ENCODE assay signal across 16 mouse cellular contexts in genomic region chr8:39779449-39779848, GRCm38 (mm10).
DNase-seq lines count a peak whose midpoint lies in the region; ATAC-seq lines count a peak whose summit lies in the region.
"Had no signal": no experiment of that assay in that cellular context is flagged by ENCODE, and none has a peak within 500 bp of the region (broad histone marks: within the 10 kb centered on the region; RNA-seq: fewer than 3 reads in every experiment).

No protein-coding gene starts in this region.

- H3K4me2 ChIP-seq in hindbrain, embryonic 15.5 days, result peak overlapping the region; percentile 13; the same call in 1 of the 2 replicates
- H3K4me2 ChIP-seq in hindbrain, embryonic 12.5 days (replicated peaks), result no peak overlapping the region
- no peak overlapping the region for H3K4me2 ChIP-seq in midbrain, embryonic 13.5 days (replicated peaks)
- no peak overlapping the region for H3K4me2 ChIP-seq in midbrain, embryonic 11.5 days
- H3K4me2 ChIP-seq in forebrain, embryonic 16.5 days (ENCODE audit: low read length), result no peak overlapping the region
- H3K4me2 ChIP-seq: limb, embryonic 13.5 days; liver, embryonic 15.5 days had no signal

- peak; percentile 69; the same call in 1 of the 2 replicates for ATAC-seq in hindbrain, embryonic 15.5 days (ENCODE audit: low FRiP score, low read depth)
- ATAC-seq in hindbrain, embryonic 12.5 days (ENCODE audit: low FRiP score), result no peak
- ATAC-seq in midbrain, embryonic 13.5 days, result 0 out of 2 replicates have a peak, but pooled peaks have one; percentile 68
- no peak for ATAC-seq in midbrain, embryonic 11.5 days (ENCODE audit: low FRiP score)
- peak; percentile 49; the same call in 1 of the 2 replicates for ATAC-seq in forebrain, embryonic 16.5 days
- ATAC-seq: lung, postnatal 0 days had no signal

- H3K27ac ChIP-seq in hindbrain, embryonic 15.5 days (replicated peaks), result no peak overlapping the region
- H3K27ac ChIP-seq in hindbrain, embryonic 12.5 days, result no peak overlapping the region
- H3K27ac ChIP-seq in midbrain, embryonic 13.5 days, result no peak overlapping the region
- no peak overlapping the region for H3K27ac ChIP-seq in midbrain, embryonic 11.5 days (ENCODE audit: low read depth, low read length)
- H3K27ac ChIP-seq in forebrain, embryonic 16.5 days (ENCODE audit: low read length), result no peak overlapping the region
- H3K27ac ChIP-seq in limb, embryonic 10.5 days, result no peak overlapping the region
- H3K27ac ChIP-seq: limb, embryonic 13.5 days; liver, embryonic 15.5 days had no signal

- H3K4me3 ChIP-seq in hindbrain, embryonic 15.5 days, result no peak overlapping the region
- H3K4me3 ChIP-seq in hindbrain, embryonic 12.5 days, result no peak overlapping the region
- no peak overlapping the region for H3K4me3 ChIP-seq in midbrain, embryonic 13.5 days (replicated peaks)
- H3K4me3 ChIP-seq in midbrain, embryonic 11.5 days (ENCODE audit: low read depth, low read length), result no peak overlapping the region
- H3K4me3 ChIP-seq in forebrain, embryonic 16.5 days (replicated peaks; ENCODE audit: low read length), result no peak overlapping the region
- no peak overlapping the region for H3K4me3 ChIP-seq in limb, embryonic 10.5 days
- H3K4me3 ChIP-seq: limb, embryonic 13.5 days; liver, embryonic 15.5 days had no signal

- no peaks in the 10 kb centered on the region for H3K27me3 ChIP-seq in hindbrain, embryonic 15.5 days
- H3K27me3 ChIP-seq in hindbrain, embryonic 12.5 days, result no peaks in the 10 kb centered on the region
- H3K27me3 ChIP-seq in midbrain, embryonic 13.5 days, result no peaks in the 10 kb centered on the region
- no peaks in the 10 kb centered on the region for H3K27me3 ChIP-seq in midbrain, embryonic 11.5 days (ENCODE audit: control insufficient read depth, insufficient read depth, low read length)
- H3K27me3 ChIP-seq in forebrain, embryonic 16.5 days (replicated peaks; ENCODE audit: control insufficient read depth, insufficient read depth, low read length), result no peaks in the 10 kb centered on the region
- H3K27me3 ChIP-seq in limb, embryonic 10.5 days (ENCODE audit: low read depth, poor library complexity, severe bottlenecking), result no peaks in the 10 kb centered on the region
- H3K27me3 ChIP-seq: limb, embryonic 13.5 days; liver, embryonic 15.5 days had no signal

- H3K4me1 ChIP-seq in hindbrain, embryonic 15.5 days (replicated peaks), result no peaks in the 10 kb centered on the region
- H3K4me1 ChIP-seq in hindbrain, embryonic 12.5 days, result no peaks in the 10 kb centered on the region
- H3K4me1 ChIP-seq in midbrain, embryonic 13.5 days (replicated peaks), result no peaks in the 10 kb centered on the region
- H3K4me1 ChIP-seq in midbrain, embryonic 11.5 days (ENCODE audit: control insufficient read depth, insufficient read depth, low read length), result no peaks in the 10 kb centered on the region
- no peaks in the 10 kb centered on the region for H3K4me1 ChIP-seq in forebrain, embryonic 16.5 days (replicated peaks; ENCODE audit: control insufficient read depth, insufficient read depth, low read length)
- no peaks in the 10 kb centered on the region for H3K4me1 ChIP-seq in limb, embryonic 10.5 days
- H3K4me1 ChIP-seq: limb, embryonic 13.5 days; liver, embryonic 15.5 days had no signal

- no peaks in the 10 kb centered on the region for H3K36me3 ChIP-seq in hindbrain, embryonic 15.5 days
- H3K36me3 ChIP-seq in hindbrain, embryonic 12.5 days, result no peaks in the 10 kb centered on the region
- no peaks in the 10 kb centered on the region for H3K36me3 ChIP-seq in midbrain, embryonic 13.5 days
- no peaks in the 10 kb centered on the region for H3K36me3 ChIP-seq in midbrain, embryonic 11.5 days (ENCODE audit: control insufficient read depth, insufficient read depth, low read length)
- H3K36me3 ChIP-seq in forebrain, embryonic 16.5 days (ENCODE audit: control insufficient read depth, insufficient read depth), result no peaks in the 10 kb centered on the region
- no peaks in the 10 kb centered on the region for H3K36me3 ChIP-seq in limb, embryonic 10.5 days
- H3K36me3 ChIP-seq: limb, embryonic 13.5 days; liver, embryonic 15.5 days had no signal

- no peaks in the 10 kb centered on the region for H3K9me3 ChIP-seq in hindbrain, embryonic 15.5 days
- no peaks in the 10 kb centered on the region for H3K9me3 ChIP-seq in hindbrain, embryonic 12.5 days (replicated peaks)
- no peaks in the 10 kb centered on the region for H3K9me3 ChIP-seq in midbrain, embryonic 13.5 days
- H3K9me3 ChIP-seq in midbrain, embryonic 11.5 days (ENCODE audit: control insufficient read depth, low read length), result no peaks in the 10 kb centered on the region
- no peaks in the 10 kb centered on the region for H3K9me3 ChIP-seq in forebrain, embryonic 16.5 days (ENCODE audit: control insufficient read depth, low read length)
- no peaks in the 10 kb centered on the region for H3K9me3 ChIP-seq in limb, embryonic 10.5 days (replicated peaks)
- H3K9me3 ChIP-seq: limb, embryonic 13.5 days; liver, embryonic 15.5 days had no signal

- WGBS in hindbrain, embryonic 15.5 days, result 40% methylated on average over 6 of the region's 6 CpGs
- WGBS in hindbrain, embryonic 12.5 days, result 66% methylated on average over 6 of the region's 6 CpGs
- 45% methylated on average over 6 of the region's 6 CpGs for WGBS in midbrain, embryonic 13.5 days
- 73% methylated on average over 6 of the region's 6 CpGs for WGBS in midbrain, embryonic 11.5 days
- 50% methylated on average over 6 of the region's 6 CpGs for WGBS in forebrain, embryonic 16.5 days
- WGBS in limb, embryonic 10.5 days, result 80% methylated on average over 6 of the region's 6 CpGs

- H3K9ac ChIP-seq in hindbrain, embryonic 15.5 days, result no peak overlapping the region
- no peak overlapping the region for H3K9ac ChIP-seq in hindbrain, embryonic 12.5 days
- no peak overlapping the region for H3K9ac ChIP-seq in midbrain, embryonic 13.5 days (replicated peaks)
- no peak overlapping the region for H3K9ac ChIP-seq in midbrain, embryonic 11.5 days (ENCODE audit: low read length)
- no peak overlapping the region for H3K9ac ChIP-seq in forebrain, embryonic 16.5 days (replicated peaks; ENCODE audit: low read depth, low read length)
- H3K9ac ChIP-seq: limb, embryonic 13.5 days; liver, embryonic 15.5 days had no signal

- no peak for DNase-seq in midbrain, embryonic 11.5 days (ENCODE audit: low spot score, missing footprints)
- DNase-seq in retina, postnatal 1 day, result peak; percentile 9
- no peak for DNase-seq in limb, embryonic 10.5 days (ENCODE audit: low spot score)
- DNase-seq: adrenal gland, postnatal 36 days; cerebellum, adult 9-11 months; gastrocnemius, postnatal 25 days; kidney, adult 8-10 months; kidney, postnatal 25 days; thymus, adult 2 months had no signal

Comparison
In these comparisons a context has a peak if more than half of its experiments do, and no peak if none do; other contexts are left out.
1. ATAC-seq: peak in hindbrain, embryonic 15.5 days (single experiment), midbrain, embryonic 13.5 days (single experiment) and forebrain, embryonic 16.5 days (single experiment); none in hindbrain, embryonic 12.5 days (single experiment) and midbrain, embryonic 11.5 days (single experiment).